Mouse (Mus musculus) erythroblast, embryonic 14.5 days (primary cell): ENCODE measurements at regions not wholly inside any gene's neighbourhood (a gene's known extent, or its start where the extent isn't known, plus 50 kb on each side); places are given as distances from the start of the nearest gene placed in this dataset.

ENCODE experiments used
- H3K27me3 ChIP-seq: 2 replicates; pipeline ENCODE4 v1.6.1; 2012; ENCODE audit warnings: inconsistent platforms; ENCODE audit not compliant: control insufficient read depth
- H3K36me3 ChIP-seq: 2 replicates; pipeline ENCODE4 v1.6.1; 2012; ENCODE audit warnings: mild to moderate bottlenecking, inconsistent platforms; ENCODE audit not compliant: control insufficient read depth
- H3K4me1 ChIP-seq: 2 replicates; pipeline ENCODE4 v1.6.1; 2012; ENCODE audit warnings: inconsistent platforms; ENCODE audit not compliant: control insufficient read depth
- H3K4me3 ChIP-seq: replicated peaks from 2 replicates; pipeline ENCODE3; 2012; ENCODE audit warnings: moderate library complexity, mild to moderate bottlenecking, inconsistent platforms
- H3K9me3 ChIP-seq: 2 replicates; pipeline ENCODE4 v1.6.1; 2012; ENCODE audit warnings: low read length, inconsistent platforms, mixed read lengths; ENCODE audit not compliant: control insufficient read depth
- GATA1 ChIP-seq: IDR thresholded peaks from 2 replicates; pipeline ENCODE4 v1.6.1; 2012; ENCODE audit warnings: low read length, inconsistent platforms, mixed read lengths
- TAL1 ChIP-seq: IDR thresholded peaks from 3 replicates; pipeline ENCODE4 v1.6.1; 2012; ENCODE audit warnings: low read length, inconsistent platforms, mixed read lengths

DNA sequence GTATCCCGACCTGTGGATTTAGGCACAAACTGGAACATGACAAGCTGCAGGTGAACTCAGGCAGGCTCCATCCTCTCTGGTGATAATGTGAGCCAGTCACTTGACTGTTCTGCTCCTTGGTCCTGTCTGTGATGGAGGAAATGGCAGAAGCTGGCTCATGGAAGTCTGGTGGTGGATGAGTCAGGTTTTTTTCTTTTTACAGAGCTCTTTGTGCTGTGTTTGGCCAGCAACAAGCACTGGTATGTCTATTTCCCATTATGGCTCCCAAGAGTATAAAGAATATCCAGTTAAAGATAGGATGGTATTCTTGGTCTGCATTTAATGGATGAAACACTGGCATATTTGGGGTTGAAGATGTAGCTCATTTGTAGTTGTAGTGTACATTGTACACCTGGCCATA is 50.5 kb upstream of the Bach2 start:
- no peaks in the 10 kb centered on the region for H3K27me3 ChIP-seq
- no peaks in the 10 kb centered on the region for H3K36me3 ChIP-seq
- H3K4me3 ChIP-seq: no peak overlapping the region
- TF ChIP-seq GATA1 (no peak), TAL1 (no peak)
- no peaks in the 10 kb centered on the region for H3K9me3 ChIP-seq
- peaks cover 7% of the 10 kb centered on the region for H3K4me1 ChIP-seq

DNA sequence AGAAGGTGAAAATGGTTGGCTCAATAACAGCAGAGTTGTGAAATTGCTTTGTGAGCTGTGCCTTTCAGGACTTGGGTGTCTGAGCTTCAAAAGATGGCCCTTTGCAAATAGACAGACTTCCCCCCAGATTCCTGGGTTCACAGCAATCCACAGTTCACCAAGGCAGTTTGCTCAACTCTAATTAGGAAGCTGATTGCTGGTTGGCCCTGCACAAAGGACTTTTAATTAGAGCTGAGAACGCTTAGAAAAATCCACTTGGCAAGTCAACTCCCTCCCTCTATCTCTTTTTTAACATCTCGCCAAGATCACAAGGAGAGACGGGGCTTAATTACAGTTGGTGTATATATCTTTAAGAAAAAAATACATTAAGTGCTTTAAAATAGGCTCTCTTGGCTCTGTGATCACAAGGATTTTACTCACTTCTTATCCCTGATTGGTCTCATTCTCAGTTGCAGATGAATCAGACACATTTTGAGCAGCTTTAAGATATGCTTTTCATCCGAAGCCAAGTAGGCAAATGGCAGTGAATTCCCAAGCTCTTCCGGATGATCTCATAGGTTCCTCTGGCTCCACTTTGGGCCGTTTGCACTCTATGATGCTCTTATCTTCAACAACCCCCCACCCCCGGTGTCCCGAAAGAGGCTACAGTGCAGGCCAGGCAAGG is 49.7 kb upstream of the Bach2 start:
- peaks cover 7% of the 10 kb centered on the region for H3K4me1 ChIP-seq
- H3K27me3 ChIP-seq: no peaks in the 10 kb centered on the region
- H3K9me3 ChIP-seq: no peaks in the 10 kb centered on the region
- TF ChIP-seq TAL1 (no peak), GATA1 (no peak)
- H3K36me3 ChIP-seq: no peaks in the 10 kb centered on the region
- no peak overlapping the region for H3K4me3 ChIP-seq
